22 mouse cellular contexts compared by ENCODE assay signal in the genomic region with DNA sequence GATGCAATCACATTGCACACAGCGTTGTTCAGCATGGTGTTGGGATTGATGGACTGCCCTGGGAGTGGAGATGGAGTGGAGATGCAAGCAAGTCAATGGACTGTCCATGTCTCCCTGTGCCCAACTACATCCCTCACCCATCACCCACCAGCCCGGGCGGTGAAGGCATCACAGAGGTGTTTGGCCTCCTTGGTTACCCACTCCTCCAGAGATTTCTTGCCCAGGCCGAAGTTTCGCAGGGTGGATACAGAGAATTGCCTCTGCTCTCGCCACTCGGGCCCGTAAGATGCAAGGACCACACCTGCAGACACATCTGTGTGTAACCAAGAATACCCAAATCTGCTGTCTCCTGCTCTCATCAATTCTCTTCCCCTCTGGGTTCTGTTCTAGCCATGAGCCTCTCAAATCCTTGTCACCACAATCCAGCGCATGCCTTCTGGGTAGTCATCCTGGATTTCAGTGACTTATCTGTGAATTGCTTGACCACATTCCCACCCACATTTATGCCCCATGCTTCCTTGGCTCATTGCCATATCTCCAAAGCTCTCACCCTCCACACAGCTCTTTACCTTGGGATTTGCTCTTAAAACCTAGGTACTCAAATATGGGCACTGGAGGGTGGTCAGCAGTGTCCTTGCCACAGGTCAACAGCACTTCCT. TPM values are rescaled to one million over a fixed set of nuclear protein-coding genes. Genes with fewer than 3 reads are reported as not detected.
"Had no signal": no experiment of that assay in that cellular context is flagged by ENCODE, and none has a peak within 500 bp of the region (broad histone marks: within the 10 kb centered on the region; RNA-seq: fewer than 3 reads in every experiment).

No protein-coding gene starts in this region.

- H3K36me3 ChIP-seq: midbrain, embryonic 10.5 days; midbrain, embryonic 12.5 days; neural tube, embryonic 12.5 days; stomach, embryonic 15.5 days had no signal

- H3K4me2 ChIP-seq: lung, embryonic 14.5 days; midbrain, embryonic 12.5 days; neural tube, embryonic 12.5 days; stomach, embryonic 15.5 days had no signal

- DNase-seq: lung, adult 18-20 months; lung, embryonic 14.5 days; lung, postnatal 10 days; midbrain, embryonic 14.5 days; right cerebral cortex, postnatal 14 days; thymus, adult 2 months; thymus, postnatal 25 days; thymus, postnatal 4 days had no signal

- H3K9me3 ChIP-seq: midbrain, embryonic 12.5 days; neural tube, embryonic 12.5 days; stomach, embryonic 15.5 days had no signal

- H3K27ac ChIP-seq: midbrain, embryonic 10.5 days; midbrain, embryonic 12.5 days; neural tube, embryonic 12.5 days; stomach, embryonic 15.5 days; stomach, postnatal 0 days had no signal

- H3K27me3 ChIP-seq: midbrain, embryonic 12.5 days; neural tube, embryonic 12.5 days; stomach, embryonic 15.5 days had no signal

- H3K9ac ChIP-seq: lung, embryonic 14.5 days; midbrain, embryonic 12.5 days; neural tube, embryonic 12.5 days; stomach, embryonic 15.5 days had no signal

- H3K4me1 ChIP-seq: midbrain, embryonic 10.5 days; midbrain, embryonic 12.5 days; neural tube, embryonic 12.5 days; stomach, embryonic 15.5 days had no signal

- H3K4me3 ChIP-seq: midbrain, embryonic 10.5 days; midbrain, embryonic 12.5 days; neural tube, embryonic 12.5 days; stomach, embryonic 15.5 days had no signal

RNA-seq across cellular contexts. Expression of gene Cyp2d34, which starts 2.3 kb away (rescaled TPM):
- total RNA-seq: megakaryocyte, adult 5-6 weeks; megakaryocyte-erythroid progenitor cell, adult 5-6 weeks; midbrain, postnatal 0 days; monocyte, adult 5-6 weeks; neutrophil, adult 5-6 weeks had no signal
- polyA plus RNA-seq: lung, embryonic 14.5 days; lung, embryonic 16.5 days; midbrain, embryonic 10.5 days; midbrain, embryonic 12.5 days; midbrain, embryonic 14.5 days; midbrain, postnatal 0 days; neural tube, embryonic 12.5 days; neural tube, embryonic 14.5 days; stomach, embryonic 15.5 days; testis, adult 2 months; urinary bladder, adult 2 months had no signal
